Mouse (Mus musculus) liver, embryonic 16.5 days (tissue): ENCODE data around the gene Ago3. TPM values are rescaled to one million over a fixed set of nuclear protein-coding genes. Genes with fewer than 3 reads are reported as not detected.

Experiments used
- ATAC-seq: fragments of 200-750 bp; cut with Nextera tagmentation; 2 replicates; pipeline ENCODE4 v1.8.0; 2017; ENCODE audit warnings: low read depth, mild to moderate bottlenecking, moderate number of reproducible peaks, moderate library complexity
- H3K27ac ChIP-seq: fragments of 300-500 bp; sonication (generic); 2 replicates; pipeline ENCODE4 v1.5.1; 2014; ENCODE audit warnings: mild to moderate bottlenecking, low read length
- H3K27me3 ChIP-seq: fragments of 300-500 bp; sonication (generic); 2 replicates; pipeline ENCODE4 v1.6.1; 2014; ENCODE audit warnings: low read depth, low read length, mixed read lengths; ENCODE audit not compliant: control insufficient read depth, insufficient read depth
- H3K36me3 ChIP-seq: fragments of 300-500 bp; sonication (generic); 2 replicates; pipeline ENCODE4 v1.6.1; 2014; ENCODE audit warnings: mild to moderate bottlenecking; ENCODE audit not compliant: control insufficient read depth, insufficient read depth
- H3K4me1 ChIP-seq: fragments of 300-500 bp; sonication (generic); 2 replicates; pipeline ENCODE4 v1.6.1; 2014; ENCODE audit warnings: low read depth, low read length, mixed read lengths; ENCODE audit not compliant: control insufficient read depth
- H3K4me2 ChIP-seq: fragments of 300-500 bp; sonication (generic); 2 replicates; pipeline ENCODE4 v1.6.1; 2014; ENCODE audit warnings: low read depth, low read length, mixed read lengths
- H3K4me3 ChIP-seq: fragments of 300-500 bp; sonication (generic); 2 replicates; pipeline ENCODE4 v1.5.1; 2014; ENCODE audit warnings: low read depth, mild to moderate bottlenecking, low read length
- H3K9ac ChIP-seq: fragments of 300-500 bp; sonication (generic); 2 replicates; pipeline ENCODE4 v1.6.1; 2014; ENCODE audit warnings: low read depth, low read length
- H3K9me3 ChIP-seq: fragments of 300-500 bp; sonication (generic); replicated peaks from 2 replicates; pipeline ENCODE4 v1.6.1; 2016; ENCODE audit warnings: low read length; ENCODE audit not compliant: control insufficient read depth
- WGBS: fragments of 180-500 bp; shearing (Covaris S2); extraction: QIAGEN DNeasy Blood & Tissue Kit; methylation state at CpG from one replicate; pipeline ENCODE4 v1.1.7; 2014; ENCODE audit not compliant: insufficient replicate concordance; 5-methylcytosine and 5-hydroxymethylcytosine counted together
- polyA plus RNA-seq: library from polyadenylated mRNA; unstranded; fragments of >200 nt; fragmentation: Nextera tagmentation; extraction: Ambion mirVana; gene quantifications from 2 replicates; pipeline ENCODE4 v1.2.1, GENCODE M21; 2015

The Ago3 gene
- polyA plus RNA-seq, 1 experiment from 2014 or later, result 5.4 TPM

DNA sequence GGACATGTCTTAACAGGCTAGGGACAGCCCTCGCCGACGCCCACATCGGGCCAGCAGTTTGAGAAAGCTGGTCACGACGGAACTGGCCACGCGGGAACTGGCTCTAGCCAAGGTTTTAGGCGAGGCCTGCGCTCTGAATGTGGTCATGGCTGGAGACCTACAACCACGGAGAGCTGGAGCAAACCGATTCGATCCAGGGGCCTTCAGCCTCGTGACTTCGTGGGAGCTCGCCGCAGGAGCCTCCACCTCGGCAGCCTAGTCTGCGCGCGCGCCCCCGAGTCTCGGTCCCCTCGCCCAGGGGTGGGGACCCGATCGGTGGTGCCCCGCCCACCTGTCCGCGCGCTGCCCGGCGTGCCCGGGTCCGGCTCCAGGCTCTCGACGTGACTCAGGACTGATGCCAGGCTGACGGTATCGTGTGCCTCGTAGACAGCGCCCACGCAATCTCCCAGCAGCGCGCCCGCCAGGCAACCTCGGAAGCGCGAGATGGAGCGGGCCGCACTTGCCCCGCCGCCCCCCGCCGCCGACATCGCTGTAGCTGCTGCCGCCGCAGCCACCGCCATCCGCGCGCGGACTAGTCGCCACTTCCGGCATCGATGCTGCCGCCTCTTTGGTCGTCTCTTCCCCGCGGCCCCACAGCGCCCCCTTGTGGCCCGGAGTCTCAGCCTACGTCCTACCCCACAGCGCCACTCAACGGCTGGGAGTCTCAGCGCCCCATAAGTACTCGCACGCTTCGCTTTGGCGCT, 108.1 kb downstream of the Ago3 start, which contains the start of gene Adprhl2:
Gene Adprhl2 (minus strand): TSS at position 593 of the 743 bp plus-strand sequence.
- WGBS, result under 1% methylated on average over 79 of the region's 80 CpGs
- Histone ChIP-seq H3K4me1 (peaks cover 12% of the 10 kb centered on the region), H3K36me3 (peaks cover 12% of the 10 kb centered on the region), H3K27me3 (peaks cover 6% of the 10 kb centered on the region), H3K9ac (peak within 1 kb of the TSS; percentile 76), H3K4me2 (peak within 1 kb of the TSS; percentile 86), H3K9me3 (no peaks in the 10 kb centered on the region), H3K4me3 (peak within 1 kb of the TSS; percentile 91), H3K27ac (peak within 1 kb of the TSS; percentile 58)
- ATAC-seq, result peak; percentile 84

DNA sequence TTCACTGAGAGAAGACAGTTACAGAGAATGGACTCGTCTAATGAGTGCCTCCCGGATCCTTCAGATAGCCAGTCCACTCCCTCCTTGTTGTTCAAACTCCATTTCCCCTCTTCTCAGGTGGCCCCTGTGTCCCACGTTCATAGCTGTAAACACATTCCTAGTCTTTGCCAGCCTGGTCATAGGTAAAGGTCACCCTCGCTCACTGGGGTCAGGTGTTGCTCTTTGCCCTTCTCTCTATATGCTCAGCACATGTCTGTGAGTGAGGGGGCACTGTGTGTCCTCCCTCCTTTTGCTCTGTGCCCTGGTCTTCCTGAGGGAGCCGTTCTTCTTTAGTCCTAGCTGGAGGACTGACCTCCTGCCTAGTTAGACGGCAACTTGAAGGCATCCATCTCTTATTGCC, 109.5 kb downstream of the Ago3 start:
- Histone ChIP-seq H3K4me1 (peaks cover 12% of the 10 kb centered on the region; the same call in 1 of the 2 replicates), H3K4me2 (peak overlapping the region; percentile 86; the same call in 1 of the 2 replicates), H3K27me3 (no peaks in the 10 kb centered on the region; the same call in 1 of the 2 replicates), H3K4me3 (no peak overlapping the region), H3K9ac (no peak overlapping the region), H3K9me3 (no peaks in the 10 kb centered on the region), H3K36me3 (peaks cover 12% of the 10 kb centered on the region), H3K27ac (peak overlapping the region; percentile 45; the same call in 1 of the 2 replicates)
- ATAC-seq, result peak; percentile 60
- 63% methylated on average over 6 of the region's 6 CpGs for WGBS

DNA sequence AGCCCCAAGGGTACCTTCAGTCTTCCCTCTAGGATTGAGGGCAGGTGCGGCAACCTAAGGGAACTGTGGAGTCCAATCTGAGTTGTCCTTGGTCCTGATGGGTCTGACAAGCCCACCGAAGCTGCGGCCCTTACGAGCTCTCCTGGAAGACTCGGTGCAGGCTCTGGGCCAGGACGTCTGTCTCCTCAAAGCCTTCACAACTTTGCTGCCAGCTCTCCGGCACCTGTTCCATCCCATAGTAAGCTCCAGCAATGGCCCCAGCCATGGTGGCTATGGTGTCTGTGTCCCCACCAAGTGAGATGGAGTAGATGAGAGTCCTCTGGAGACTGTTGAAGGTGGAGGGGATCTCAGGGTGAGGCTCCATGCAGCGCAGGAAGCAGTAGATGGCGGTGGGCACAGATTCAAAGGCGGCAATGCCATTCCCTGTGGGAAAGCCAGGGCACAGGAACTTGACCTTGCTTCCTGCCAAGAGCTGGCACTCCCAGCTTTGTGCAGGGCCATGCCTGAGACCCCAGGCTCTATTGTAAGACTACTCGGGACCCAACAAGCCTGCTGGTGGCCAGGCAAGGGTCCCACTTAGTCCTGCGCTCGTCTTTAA, 112.8 kb downstream of the Ago3 start:
- Histone ChIP-seq H3K4me1 (peaks cover 8% of the 10 kb centered on the region; the same call in 1 of the 2 replicates), H3K9ac (no peak overlapping the region), H3K27ac (no peak overlapping the region), H3K27me3 (no peaks in the 10 kb centered on the region), H3K4me2 (no peak overlapping the region), H3K4me3 (no peak overlapping the region), H3K9me3 (no peaks in the 10 kb centered on the region), H3K36me3 (peaks cover 12% of the 10 kb centered on the region)
- 84% methylated on average over 13 of the region's 13 CpGs for WGBS
- no peak for ATAC-seq

DNA sequence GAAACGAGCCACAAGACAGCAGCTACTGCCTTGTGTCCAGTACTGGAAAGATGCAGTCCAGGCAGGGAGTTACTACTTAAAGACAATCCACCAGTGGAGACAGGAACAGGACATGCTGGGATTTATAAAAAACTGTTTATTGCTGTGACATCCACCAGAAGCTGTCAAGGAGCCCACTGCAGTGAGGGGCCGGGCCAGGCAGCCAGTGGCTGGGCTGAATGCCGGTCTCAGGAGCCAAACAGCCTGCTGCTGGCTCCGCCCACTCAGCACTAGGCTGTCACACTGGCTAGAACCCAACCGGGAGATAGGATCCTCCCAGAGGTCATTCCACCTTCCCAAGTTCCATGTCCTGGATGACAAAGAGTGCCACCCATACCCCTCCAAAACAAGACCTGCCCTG, 113.4 kb downstream of the Ago3 start:
- Histone ChIP-seq H3K27me3 (no peaks in the 10 kb centered on the region), H3K4me2 (no peak overlapping the region), H3K4me1 (peaks cover 7% of the 10 kb centered on the region; the same call in 1 of the 2 replicates), H3K9me3 (no peaks in the 10 kb centered on the region), H3K36me3 (peaks cover 12% of the 10 kb centered on the region), H3K9ac (no peak overlapping the region), H3K27ac (no peak overlapping the region), H3K4me3 (no peak overlapping the region)
- ATAC-seq, result no peak
- 46% methylated on average over 5 of the region's 5 CpGs for whole genome bisulfite sequencing

DNA sequence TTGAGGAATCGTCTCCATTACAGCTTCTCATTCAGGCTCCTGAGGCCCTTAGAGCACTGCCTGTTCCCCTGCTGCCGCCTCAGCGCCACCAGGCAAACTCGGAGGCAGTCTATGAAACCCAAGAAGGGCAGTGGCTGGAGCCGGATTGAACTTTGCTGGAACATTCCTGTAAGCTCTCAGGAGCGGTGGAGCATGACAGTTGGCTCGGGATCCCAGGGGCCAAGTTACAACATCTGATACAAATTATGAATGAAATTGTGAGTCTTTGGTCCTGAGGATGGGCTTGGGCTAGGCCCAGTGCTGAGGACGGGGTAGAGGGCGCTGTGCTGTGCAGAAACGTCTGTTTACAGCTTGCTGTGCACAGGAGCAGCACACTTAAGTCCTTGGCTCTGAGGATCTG, 115.0 kb downstream of the Ago3 start:
- Histone ChIP-seq H3K4me1 (peaks cover 3% of the 10 kb centered on the region; the same call in 1 of the 2 replicates), H3K36me3 (peaks cover 12% of the 10 kb centered on the region), H3K9me3 (no peaks in the 10 kb centered on the region), H3K4me3 (no peak overlapping the region), H3K9ac (no peak overlapping the region), H3K27ac (no peak overlapping the region), H3K27me3 (no peaks in the 10 kb centered on the region), H3K4me2 (no peak overlapping the region)
- WGBS, result 67% methylated on average over 10 of the region's 10 CpGs
- ATAC-seq, result no peak

DNA sequence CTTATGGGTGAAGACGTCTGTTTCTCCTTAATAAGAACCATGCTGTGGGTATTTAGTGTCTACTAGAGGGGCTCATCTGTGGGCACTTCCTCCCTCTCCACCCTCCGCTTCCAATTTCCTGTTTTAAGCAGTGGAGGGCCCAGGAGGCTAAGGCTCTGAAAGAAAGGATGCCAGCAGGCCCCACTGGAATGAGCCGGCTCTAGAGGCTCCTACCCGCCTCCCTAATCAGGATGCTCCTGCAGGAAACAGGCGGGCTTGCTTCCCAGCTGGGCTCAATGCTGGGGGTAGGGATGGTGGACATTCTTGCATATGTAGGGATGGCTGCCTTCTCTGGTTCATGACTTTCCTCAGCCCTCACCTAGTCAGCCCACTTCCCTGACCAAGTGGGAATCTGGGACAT, 116.2 kb downstream of the Ago3 start:
- Histone ChIP-seq H3K27ac (no peak overlapping the region), H3K9me3 (no peaks in the 10 kb centered on the region), H3K36me3 (peaks cover 9% of the 10 kb centered on the region), H3K4me3 (no peak overlapping the region), H3K4me1 (0 out of 2 replicates have a peak, but pooled peaks cover 3% of the 10 kb centered on the region), H3K27me3 (no peaks in the 10 kb centered on the region), H3K4me2 (no peak overlapping the region), H3K9ac (no peak overlapping the region)
- 46% methylated on average over 5 of the region's 5 CpGs for WGBS
- ATAC-seq, result no peak

DNA sequence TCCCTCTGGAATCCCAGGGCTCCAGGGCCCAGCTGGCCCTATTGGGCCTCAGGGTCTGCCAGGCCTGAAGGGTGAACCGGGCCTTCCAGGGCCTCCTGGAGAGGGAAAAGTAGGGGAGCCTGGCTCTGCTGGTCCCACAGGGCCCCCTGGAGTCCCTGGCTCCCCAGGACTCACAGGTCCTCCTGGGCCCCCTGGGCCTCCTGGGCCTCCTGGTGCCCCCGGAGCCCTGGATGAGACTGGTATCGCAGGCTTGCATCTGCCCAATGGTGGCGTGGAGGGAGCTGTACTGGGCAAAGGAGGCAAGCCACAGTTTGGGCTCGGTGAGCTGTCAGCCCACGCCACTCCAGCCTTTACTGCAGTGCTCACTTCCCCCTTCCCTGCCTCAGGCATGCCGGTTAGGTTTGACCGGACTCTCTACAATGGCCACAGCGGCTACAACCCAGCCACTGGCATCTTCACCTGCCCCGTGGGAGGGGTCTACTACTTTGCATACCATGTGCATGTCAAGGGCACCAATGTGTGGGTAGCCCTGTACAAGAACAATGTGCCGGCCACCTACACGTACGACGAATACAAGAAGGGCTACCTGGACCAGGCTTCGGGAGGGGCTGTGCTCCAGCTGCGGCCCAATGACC, 117.7 kb downstream of the Ago3 start:
- H3K9ac ChIP-seq, result no peak overlapping the region
- ATAC-seq, result no peak
- no peak overlapping the region for H3K27ac ChIP-seq
- H3K4me3 ChIP-seq, result no peak overlapping the region
- 0 out of 2 replicates have a peak, but pooled peaks cover 3% of the 10 kb centered on the region for H3K4me1 ChIP-seq
- H3K9me3 ChIP-seq, result no peaks in the 10 kb centered on the region
- H3K4me2 ChIP-seq, result no peak overlapping the region
- no peaks in the 10 kb centered on the region; the same call in 1 of the 2 replicates for H3K36me3 ChIP-seq
- no peaks in the 10 kb centered on the region for H3K27me3 ChIP-seq
- 74% methylated on average over 16 of the region's 16 CpGs for WGBS

DNA sequence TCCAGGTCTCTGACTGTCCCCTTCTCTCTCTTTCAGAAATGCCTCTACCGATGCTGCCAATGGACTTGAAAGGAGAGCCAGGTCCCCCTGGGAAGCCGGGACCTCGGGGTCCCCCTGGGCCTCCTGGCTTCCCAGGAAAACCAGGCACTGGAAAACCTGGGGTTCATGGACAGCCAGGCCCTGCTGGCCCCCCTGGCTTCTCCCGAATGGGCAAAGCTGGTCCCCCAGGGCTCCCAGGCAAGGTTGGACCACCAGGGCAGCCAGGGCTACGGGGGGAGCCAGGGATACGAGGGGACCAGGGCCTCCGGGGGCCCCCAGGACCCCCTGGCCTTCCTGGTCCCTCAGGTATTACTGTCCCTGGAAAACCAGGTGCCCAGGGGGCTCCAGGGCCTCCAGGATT, 119.0 kb downstream of the Ago3 start:
- ATAC-seq, result no peak
- H3K9me3 ChIP-seq, result no peaks in the 10 kb centered on the region; the same call in 1 of the 2 replicates
- H3K36me3 ChIP-seq, result no peaks in the 10 kb centered on the region
- 0 out of 2 replicates have a peak, but pooled peaks cover 3% of the 10 kb centered on the region for H3K4me1 ChIP-seq
- H3K9ac ChIP-seq, result no peak overlapping the region
- no peak overlapping the region for H3K4me3 ChIP-seq
- no peak overlapping the region for H3K27ac ChIP-seq
- H3K4me2 ChIP-seq, result no peak overlapping the region
- 50% methylated on average over 7 of the region's 7 CpGs for WGBS
- no peaks in the 10 kb centered on the region for H3K27me3 ChIP-seq
